Comparison of ENCODE assay signal across 9 mouse cellular contexts in genomic region chr5:125163441-125164050, GRCm38 (mm10). TPM values are rescaled to one million over a fixed set of nuclear protein-coding genes. Genes with fewer than 3 reads are reported as not detected.
DNase-seq lines count a peak whose midpoint lies in the region; ATAC-seq and TF ChIP-seq lines count a peak whose summit lies in the region.
"Had no signal": no experiment of that assay in that cellular context is flagged by ENCODE, and none has a peak within 500 bp of the region (broad histone marks: within the 10 kb centered on the region; RNA-seq: fewer than 3 reads in every experiment).

No protein-coding gene starts in this region.

- H3K9me3 ChIP-seq in neural tube, embryonic 11.5 days (ENCODE audit: control insufficient read depth, low read length): no peaks in the 10 kb centered on the region
- no peaks in the 10 kb centered on the region for H3K9me3 ChIP-seq in liver, embryonic 15.5 days (replicated peaks)
- no peaks in the 10 kb centered on the region for H3K9me3 ChIP-seq in stomach, postnatal 0 days (ENCODE audit: control insufficient read depth, low read length)

- H3K9ac ChIP-seq in neural tube, embryonic 11.5 days (ENCODE audit: low read length): no peak overlapping the region
- H3K9ac ChIP-seq in liver, embryonic 15.5 days: no peak overlapping the region
- no peak overlapping the region for H3K9ac ChIP-seq in stomach, postnatal 0 days (ENCODE audit: low read length)

- TF ChIP-seq CTCF in stomach, postnatal 0 days (IDR thresholded peaks at IDR 0.05; ENCODE audit: low read depth): no peak

- no peaks in the 10 kb centered on the region for H3K36me3 ChIP-seq in neural tube, embryonic 11.5 days (ENCODE audit: control insufficient read depth, insufficient read depth, low read length)
- no peaks in the 10 kb centered on the region for H3K36me3 ChIP-seq in liver, embryonic 15.5 days (replicated peaks)
- H3K36me3 ChIP-seq in stomach, postnatal 0 days (ENCODE audit: control insufficient read depth, insufficient read depth, low read length): 0 out of 2 replicates have a peak, but pooled peaks cover 2% of the 10 kb centered on the region

- ATAC-seq in neural tube, embryonic 11.5 days (ENCODE audit: insufficient read depth, low FRiP score, low TSS enrichment): no peak
- ATAC-seq in liver, embryonic 15.5 days (ENCODE audit: insufficient read depth): peak; percentile 32; the same call in 1 of the 2 replicates
- no peak for ATAC-seq in stomach, postnatal 0 days (ENCODE audit: low FRiP score, low TSS enrichment)
- ATAC-seq in erythroblast, adult 5-6 weeks (replicated peaks; ENCODE audit: low FRiP score, poor library complexity, severe bottlenecking): no peak

- WGBS in neural tube, embryonic 11.5 days: 35% methylated on average over 8 of the region's 8 CpGs
- WGBS in liver, embryonic 15.5 days (ENCODE audit: insufficient replicate concordance): 30% methylated on average over 8 of the region's 8 CpGs
- WGBS in stomach, postnatal 0 days: 35% methylated on average over 8 of the region's 8 CpGs

- H3K27me3 ChIP-seq in neural tube, embryonic 11.5 days (ENCODE audit: control insufficient read depth, insufficient read depth, low read length): no peaks in the 10 kb centered on the region
- H3K27me3 ChIP-seq in liver, embryonic 15.5 days: no peaks in the 10 kb centered on the region
- H3K27me3 ChIP-seq in stomach, postnatal 0 days (ENCODE audit: control insufficient read depth, insufficient read depth, low read length): no peaks in the 10 kb centered on the region

- H3K4me1 ChIP-seq in neural tube, embryonic 11.5 days (ENCODE audit: control insufficient read depth, insufficient read depth, low read length): peaks cover 62% of the 10 kb centered on the region
- H3K4me1 ChIP-seq in liver, embryonic 15.5 days (replicated peaks): peaks cover 70% of the 10 kb centered on the region
- peaks cover 33% of the 10 kb centered on the region for H3K4me1 ChIP-seq in stomach, postnatal 0 days (replicated peaks; ENCODE audit: control insufficient read depth, insufficient read depth)

- no peak overlapping the region for H3K4me2 ChIP-seq in neural tube, embryonic 11.5 days (ENCODE audit: low read depth)
- no peak overlapping the region for H3K4me2 ChIP-seq in liver, embryonic 15.5 days
- no peak overlapping the region for H3K4me2 ChIP-seq in stomach, postnatal 0 days (replicated peaks; ENCODE audit: low read depth)

- peak; percentile 43 to 73 for DNase-seq in adrenal gland, adult (ENCODE audit: inconsistent age in 2 of 2, low spot score in 1 of 2)
- no peak for DNase-seq in adrenal gland, postnatal 4 days (ENCODE audit: low spot score in 2 of 2)
- no peak for DNase-seq in neural tube, embryonic 11.5 days (ENCODE audit: low spot score)
- no peak for DNase-seq in neural tube, embryonic 10.5 days (ENCODE audit: extremely low spot score, low spot score)
- no peak for DNase-seq in stomach, postnatal 0 days (ENCODE audit: low spot score)
- no peak for DNase-seq in MN1 (ENCODE audit: low spot score)
- DNase-seq: lung, postnatal 14 days had no signal

- 0 out of 2 replicates have a peak overlapping the region, but pooled peaks have one; percentile 17 for H3K27ac ChIP-seq in neural tube, embryonic 11.5 days (ENCODE audit: low read depth, low read length)
- no peak overlapping the region; the same call in 1 of the 2 replicates for H3K27ac ChIP-seq in liver, embryonic 15.5 days (replicated peaks)
- H3K27ac ChIP-seq in stomach, postnatal 0 days (replicated peaks): 0 out of 2 replicates have a peak overlapping the region, but pooled peaks have one; percentile 4

- no peak overlapping the region for H3K4me3 ChIP-seq in neural tube, embryonic 11.5 days (ENCODE audit: low read depth, low read length)
- no peak overlapping the region for H3K4me3 ChIP-seq in liver, embryonic 15.5 days (replicated peaks)
- no peak overlapping the region for H3K4me3 ChIP-seq in stomach, postnatal 0 days (ENCODE audit: low read depth, low read length)

- no peak for TF ChIP-seq EP300 in stomach, postnatal 0 days (optimal IDR thresholded peaks at IDR 0.05)

RNA-seq across cellular contexts. Expression of gene Ncor2, which starts 15.5 kb away (rescaled TPM):
- 100 to 1,000 TPM; 240 to 243 TPM for total RNA-seq in adrenal gland, postnatal 4 days (2021)
- polyA plus RNA-seq in neural tube, embryonic 11.5 days (2014; fragmentation: Nextera tagmentation; extraction: Ambion mirVana): 23.6 and 24.3 TPM in 2 replicates
- 3.8 and 5.4 TPM in 2 replicates for polyA plus RNA-seq in liver, embryonic 15.5 days (2015; fragmentation: Nextera tagmentation; extraction: Ambion mirVana)
- polyA plus RNA-seq in stomach, postnatal 0 days (2015; fragmentation: Nextera tagmentation; extraction: Ambion mirVana): 11.1 and 12.1 TPM in 2 replicates
- total RNA-seq in erythroblast, adult 5-6 weeks (2015; ENCODE audit: low replicate concordance): 15.8 and 18.2 TPM in 2 replicates
- 6.0 and 8.0 TPM in 2 replicates for total RNA-seq in erythroblast, adult 5-6 weeks (2017; ENCODE audit: low replicate concordance)

Comparison
In these comparisons a context has a peak if more than half of its experiments do, and no peak if none do; other contexts are left out.
1. DNase-seq: peak in adrenal gland, adult (2 of 2); none in adrenal gland, postnatal 4 days (0 of 2), neural tube, embryonic 11.5 days (single experiment), neural tube, embryonic 10.5 days (single experiment), stomach, postnatal 0 days (single experiment) and MN1 (single experiment).